Mouse (Mus musculus): ENCODE data around the gene Pappa.

DNA sequence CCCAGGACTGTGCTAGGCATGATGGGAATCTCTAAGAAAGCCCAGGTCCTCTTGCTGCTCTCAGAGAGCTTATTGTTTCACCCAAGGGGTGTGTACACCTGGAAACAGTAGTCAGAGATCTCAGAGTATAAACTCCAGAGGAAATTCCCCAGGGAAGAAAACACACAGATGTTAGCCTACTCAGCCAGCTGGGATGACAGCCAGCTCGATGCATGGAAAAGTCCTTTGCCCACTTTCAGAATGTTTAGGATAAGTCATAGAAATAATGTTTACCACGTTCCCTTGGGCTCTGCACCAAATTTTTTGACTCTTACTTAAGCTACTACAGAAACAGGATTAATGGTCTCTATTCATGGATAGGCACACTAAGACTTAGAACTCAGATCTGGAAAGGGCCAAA is 143.1 kb downstream of the Pappa start:
- TF ChIP-seq POLR2A (IDR thresholded peaks at IDR 0.05; ENCODE audit: insufficient read depth, low read depth, low read length): no peak
- no peak for TF ChIP-seq CTCF (IDR thresholded peaks at IDR 0.05; ENCODE audit: insufficient read depth, low read depth, low read length)
